Mouse (Mus musculus) olfactory bulb, adult 2 months (tissue): Measurements from ENCODE around the gene Erc2.

Source experiments
- CTCF ChIP-seq: fragments of 200-500 bp; IDR thresholded peaks from 2 replicates; pipeline ENCODE4 v1.5.1; 2012; ENCODE audit warnings: low read depth, mild to moderate bottlenecking, low read length, moderate library complexity; ENCODE audit not compliant: insufficient read depth
- POLR2A ChIP-seq: fragments of 200-500 bp; IDR thresholded peaks from 2 replicates; pipeline ENCODE4 v1.6.1; 2012; ENCODE audit warnings: mild to moderate bottlenecking, low read depth, low read length, moderate library complexity; ENCODE audit not compliant: insufficient read depth

DNA sequence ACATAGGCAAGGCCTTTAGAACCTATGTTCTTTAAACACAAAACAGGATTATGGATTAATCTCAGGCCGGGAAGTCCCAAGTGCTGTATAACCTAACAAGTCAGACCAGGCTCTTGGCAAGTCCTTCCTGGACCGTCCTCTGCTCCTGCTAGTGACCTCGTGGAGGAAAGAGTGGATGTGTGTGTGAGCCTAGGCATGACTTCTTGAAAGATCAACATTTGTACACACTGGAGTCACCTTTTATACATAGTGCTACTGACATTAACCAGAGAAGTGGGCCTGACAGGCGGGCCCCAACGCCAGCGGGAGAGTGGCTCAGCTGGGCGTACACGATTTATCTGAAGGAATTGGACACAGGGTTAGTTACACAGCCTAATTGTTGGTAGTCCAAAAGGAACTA, 504.6 kb downstream of the Erc2 start:
- TF ChIP-seq CTCF (no peak), POLR2A (no peak)
